Mouse (Mus musculus) hindbrain, embryonic 14.5 days (tissue): ENCODE data around the gene Terb2. TPM values are rescaled to one million over a fixed set of nuclear protein-coding genes. Genes with fewer than 3 reads are reported as not detected.

Experiments
- ATAC-seq: fragments of 200-750 bp; cut with Nextera tagmentation; 2 replicates; pipeline ENCODE4 v1.8.0; 2017; ENCODE audit warnings: moderate number of reproducible peaks, mild to moderate bottlenecking, moderate TSS enrichment, moderate library complexity; ENCODE audit not compliant: low FRiP score
- DNase-seq: peaks from one replicate; pipeline ENCODE4 v3.0.0-alpha.2; 2015; ENCODE audit warnings: low spot score
- H3K27ac ChIP-seq: fragments of 300-500 bp; sonication (generic); 2 replicates; pipeline ENCODE4 v1.5.1; 2014; ENCODE audit warnings: mild to moderate bottlenecking, moderate library complexity
- H3K27me3 ChIP-seq: fragments of 300-500 bp; sonication (generic); 2 replicates; pipeline ENCODE4 v1.6.1; 2014; ENCODE audit warnings: mild to moderate bottlenecking, low read length, mixed read lengths; ENCODE audit not compliant: control insufficient read depth, insufficient read depth
- H3K36me3 ChIP-seq: fragments of 300-500 bp; sonication (generic); replicated peaks from 2 replicates; pipeline ENCODE4 v1.6.1; 2014; ENCODE audit not compliant: control insufficient read depth, insufficient read depth
- H3K4me1 ChIP-seq: fragments of 300-500 bp; sonication (generic); replicated peaks from 2 replicates; pipeline ENCODE4 v1.6.1; 2014; ENCODE audit warnings: antibody characterized with exemption, low read length, mixed read lengths; ENCODE audit not compliant: control insufficient read depth, insufficient read depth
- H3K4me2 ChIP-seq: fragments of 300-500 bp; sonication (generic); replicated peaks from 2 replicates; pipeline ENCODE4 v1.6.1; 2014; ENCODE audit warnings: mild to moderate bottlenecking, moderate library complexity
- H3K4me3 ChIP-seq: fragments of 300-500 bp; sonication (generic); replicated peaks from 2 replicates; pipeline ENCODE4 v1.5.1; 2014; ENCODE audit warnings: mild to moderate bottlenecking, low read length
- H3K9ac ChIP-seq: fragments of 300-500 bp; sonication (generic); 2 replicates; pipeline ENCODE4 v1.6.1; 2014
- H3K9me3 ChIP-seq: fragments of 300-500 bp; sonication (generic); 2 replicates; pipeline ENCODE4 v1.6.1; 2016; ENCODE audit warnings: low read length; ENCODE audit not compliant: control insufficient read depth
- WGBS: fragments of 180-500 bp; shearing (Covaris S2); extraction: QIAGEN DNeasy Blood & Tissue Kit; methylation state at CpG from one replicate; pipeline ENCODE4 v1.1.7; 2014; 5-methylcytosine and 5-hydroxymethylcytosine counted together
- polyA plus RNA-seq: library from polyadenylated mRNA; unstranded; fragments of >200 nt; fragmentation: Nextera tagmentation; extraction: Ambion mirVana; gene quantifications from 2 replicates; pipeline ENCODE4 v1.2.1, GENCODE M21; 2014

The Terb2 gene
- polyA plus RNA-seq, 1 experiment from 2014 or later, result not detected

DNA sequence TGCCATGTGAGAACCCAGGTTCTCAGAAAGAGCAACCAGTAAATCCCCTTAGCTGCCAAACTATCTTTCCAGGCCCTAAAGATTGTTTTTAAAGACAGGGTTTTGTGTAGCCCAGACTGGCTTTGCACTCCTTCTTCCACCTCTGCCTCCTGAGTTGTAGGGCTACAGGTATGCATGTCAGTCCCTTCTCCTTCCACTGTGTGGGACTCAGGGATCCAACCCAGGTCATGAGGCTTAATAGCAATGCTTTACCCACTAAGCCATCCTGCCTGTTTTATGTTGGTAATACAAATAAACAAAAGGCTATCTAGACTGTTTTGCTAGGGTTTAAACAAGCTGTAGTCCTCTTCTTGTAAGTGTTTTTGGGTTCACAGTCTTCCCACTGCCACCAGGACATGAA, 28.5 kb upstream of the Terb2 start:
- Histone ChIP-seq H3K4me1 (no peaks in the 10 kb centered on the region), H3K4me3 (no peak overlapping the region), H3K9ac (no peak overlapping the region), H3K36me3 (no peaks in the 10 kb centered on the region), H3K9me3 (no peaks in the 10 kb centered on the region), H3K27ac (no peak overlapping the region), H3K27me3 (no peaks in the 10 kb centered on the region), H3K4me2 (no peak overlapping the region)
- DNase-seq (no peak), ATAC-seq (no peak)

DNA sequence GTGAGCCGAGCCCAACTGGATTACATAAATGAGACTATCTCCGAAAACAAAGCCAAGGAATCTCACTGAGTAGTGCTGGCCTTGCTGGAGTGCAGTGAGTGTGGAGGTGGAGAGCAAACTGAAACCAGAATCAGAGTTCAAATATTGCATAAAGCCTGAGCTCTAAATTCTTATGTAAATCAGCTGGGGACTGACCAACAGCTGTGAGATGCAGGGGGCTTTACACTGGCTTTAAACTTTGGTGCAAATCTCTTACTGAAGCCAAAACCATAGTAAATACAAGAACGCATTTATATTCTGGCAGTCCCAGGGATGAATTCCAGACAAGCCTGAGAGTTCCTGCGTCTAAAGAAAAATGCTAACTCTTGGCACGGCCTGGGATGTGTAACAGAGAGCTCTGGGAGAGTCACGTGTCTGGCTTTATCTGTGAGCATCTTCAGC, 27.7 kb upstream of the Terb2 start:
- H3K4me3 ChIP-seq, result no peak overlapping the region
- H3K4me2 ChIP-seq, result no peak overlapping the region
- ATAC-seq (no peak), DNase-seq (no peak)
- H3K36me3 ChIP-seq, result no peaks in the 10 kb centered on the region
- H3K9me3 ChIP-seq, result no peaks in the 10 kb centered on the region
- 57% methylated on average over 6 of the region's 6 CpGs for WGBS
- H3K27ac ChIP-seq, result no peak overlapping the region
- no peaks in the 10 kb centered on the region for H3K4me1 ChIP-seq
- no peak overlapping the region for H3K9ac ChIP-seq
- H3K27me3 ChIP-seq, result no peaks in the 10 kb centered on the region

DNA sequence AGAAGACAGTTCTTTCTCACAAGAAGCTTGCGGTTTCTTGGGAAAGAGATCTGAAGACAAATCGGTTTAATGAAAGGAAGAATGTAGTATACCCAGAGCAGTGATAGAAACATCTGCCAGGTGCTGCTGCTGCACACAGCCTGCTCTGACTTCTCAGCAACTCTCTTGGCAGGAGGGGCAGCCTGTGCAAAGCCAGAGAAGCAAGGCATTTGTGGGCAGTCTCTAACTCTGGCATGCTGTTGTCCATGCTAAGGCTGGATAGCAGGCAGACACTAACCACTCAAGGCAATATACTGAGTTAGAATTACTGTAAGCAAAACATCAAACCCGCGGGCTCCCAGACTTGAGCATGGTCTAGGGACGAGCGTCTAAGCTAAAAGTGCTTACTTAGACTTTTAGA, 26.4 kb upstream of the Terb2 start:
- no peak overlapping the region for H3K4me3 ChIP-seq
- WGBS, result 86% methylated on average over 6 of the region's 6 CpGs
- H3K27me3 ChIP-seq, result no peaks in the 10 kb centered on the region
- H3K27ac ChIP-seq, result no peak overlapping the region
- ATAC-seq (no peak), DNase-seq (no peak)
- no peaks in the 10 kb centered on the region for H3K9me3 ChIP-seq
- no peaks in the 10 kb centered on the region for H3K4me1 ChIP-seq
- H3K9ac ChIP-seq, result no peak overlapping the region
- H3K4me2 ChIP-seq, result no peak overlapping the region
- no peaks in the 10 kb centered on the region for H3K36me3 ChIP-seq

DNA sequence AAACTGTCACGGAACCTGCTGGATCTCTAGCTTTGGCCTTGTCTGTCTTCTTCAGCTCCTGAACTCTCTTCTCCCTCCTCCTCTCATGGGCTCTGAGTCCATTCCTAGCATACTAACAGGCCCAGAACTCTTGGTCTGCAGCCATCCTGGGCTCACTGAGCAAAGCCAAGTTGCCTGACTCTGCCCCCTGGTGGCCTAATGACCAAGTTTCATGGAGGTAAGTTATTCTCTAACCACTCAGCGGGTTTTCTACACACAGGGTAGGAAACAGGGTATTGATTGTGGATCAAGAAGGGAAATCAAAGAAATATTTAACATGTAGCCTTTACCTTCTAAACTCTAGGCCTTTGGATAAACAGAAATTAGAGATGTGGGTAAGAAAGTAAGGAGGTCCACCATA, 25.4 kb upstream of the Terb2 start, which contains the start of gene Trim69:
Gene Trim69, plus strand, starts transcription at position 21 of the 400 bp plus-strand sequence.
- H3K36me3 ChIP-seq, result no peaks in the 10 kb centered on the region
- H3K4me1 ChIP-seq, result no peaks in the 10 kb centered on the region
- no peaks in the 10 kb centered on the region for H3K9me3 ChIP-seq
- ATAC-seq (0 out of 2 replicates have a peak, but pooled peaks have one; percentile 34), DNase-seq (peak; percentile 79)
- H3K9ac ChIP-seq, result no peak within 1 kb of the TSS
- no peak within 1 kb of the TSS for H3K4me3 ChIP-seq
- no peak within 1 kb of the TSS for H3K4me2 ChIP-seq
- H3K27ac ChIP-seq, result no peak within 1 kb of the TSS
- 43% methylated on average over 2 of the region's 2 CpGs for WGBS
- H3K27me3 ChIP-seq, result no peaks in the 10 kb centered on the region

- no peak overlapping the region for H3K4me3 ChIP-seq
- 29% methylated on average over 4 of the region's 4 CpGs for WGBS
- H3K4me1 ChIP-seq, result no peaks in the 10 kb centered on the region
- no peaks in the 10 kb centered on the region for H3K27me3 ChIP-seq
- no peak for DNase-seq
- H3K27ac ChIP-seq, result no peak overlapping the region
- no peaks in the 10 kb centered on the region for H3K9me3 ChIP-seq
- H3K4me2 ChIP-seq, result no peak overlapping the region
- H3K36me3 ChIP-seq, result no peaks in the 10 kb centered on the region
- H3K9ac ChIP-seq, result no peak overlapping the region
- ATAC-seq, result no peak
Observed at GRCm38 (mm10) chr2:122161542-122161941, 24.5 kb upstream of the Terb2 start.

DNA sequence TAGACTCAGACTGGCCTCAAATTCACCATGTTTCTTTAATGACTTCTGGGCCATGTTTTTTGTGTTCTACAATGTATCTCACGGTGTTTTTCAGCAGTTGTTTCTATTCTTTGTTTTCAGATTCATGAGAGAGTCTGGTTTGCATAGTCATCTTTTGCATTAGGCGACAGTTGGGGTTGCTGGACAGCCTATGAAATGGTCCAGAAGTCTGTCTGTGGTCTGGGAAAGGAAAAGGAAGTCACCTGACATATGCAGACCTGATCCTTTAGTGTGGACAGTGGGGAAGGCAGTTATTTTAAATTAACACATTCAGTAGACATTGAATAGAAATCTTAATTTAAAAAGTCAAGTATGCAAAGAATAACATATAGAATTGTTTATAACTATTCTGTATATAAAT, 23.5 kb upstream of the Terb2 start:
- H3K36me3 ChIP-seq, result no peaks in the 10 kb centered on the region
- no peaks in the 10 kb centered on the region for H3K27me3 ChIP-seq
- no peak overlapping the region for H3K4me3 ChIP-seq
- ATAC-seq (no peak), DNase-seq (no peak)
- no peaks in the 10 kb centered on the region for H3K9me3 ChIP-seq
- H3K4me2 ChIP-seq, result no peak overlapping the region
- WGBS, result 80% methylated on average over 2 of the region's 2 CpGs
- no peak overlapping the region for H3K9ac ChIP-seq
- H3K27ac ChIP-seq, result no peak overlapping the region
- no peaks in the 10 kb centered on the region for H3K4me1 ChIP-seq

- H3K4me2 ChIP-seq, result no peak overlapping the region
- no peaks in the 10 kb centered on the region for H3K27me3 ChIP-seq
- no peak overlapping the region for H3K9ac ChIP-seq
- DNase-seq (no peak), ATAC-seq (no peak)
- H3K4me1 ChIP-seq, result no peaks in the 10 kb centered on the region
- no peaks in the 10 kb centered on the region for H3K9me3 ChIP-seq
- no peaks in the 10 kb centered on the region for H3K36me3 ChIP-seq
- 84% methylated on average over 13 of the region's 13 CpGs for WGBS
- H3K27ac ChIP-seq, result no peak overlapping the region
- no peak overlapping the region for H3K4me3 ChIP-seq
Observed at GRCm38 (mm10) chr2:122163430-122164195, 22.5 kb upstream of the Terb2 start.

DNA sequence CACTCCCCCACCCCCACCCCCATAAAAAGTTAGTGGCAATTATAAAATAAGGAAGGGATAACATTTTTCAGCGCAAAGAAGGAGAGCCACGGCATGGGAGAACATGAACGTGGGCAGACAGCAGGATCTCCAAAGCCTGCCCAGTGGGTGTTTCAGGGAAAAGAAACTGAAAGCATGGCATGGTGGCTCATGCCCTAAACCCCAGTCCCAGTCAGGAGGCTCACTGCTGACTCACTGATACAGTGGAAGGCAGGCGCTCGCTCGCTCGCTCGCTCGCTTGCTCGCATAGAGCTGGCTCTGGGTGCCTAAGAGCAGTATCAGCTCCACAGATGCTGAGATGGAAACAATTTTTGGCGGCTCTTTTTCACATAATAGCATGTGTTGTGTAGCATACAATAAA, 21.8 kb upstream of the Terb2 start:
- Histone ChIP-seq H3K9me3 (no peaks in the 10 kb centered on the region), H3K27me3 (no peaks in the 10 kb centered on the region), H3K36me3 (no peaks in the 10 kb centered on the region), H3K9ac (no peak overlapping the region), H3K4me2 (no peak overlapping the region), H3K4me1 (no peaks in the 10 kb centered on the region), H3K4me3 (no peak overlapping the region), H3K27ac (no peak overlapping the region)
- 85% methylated on average over 11 of the region's 11 CpGs for WGBS
- no peak for DNase-seq
- no peak for ATAC-seq

DNA sequence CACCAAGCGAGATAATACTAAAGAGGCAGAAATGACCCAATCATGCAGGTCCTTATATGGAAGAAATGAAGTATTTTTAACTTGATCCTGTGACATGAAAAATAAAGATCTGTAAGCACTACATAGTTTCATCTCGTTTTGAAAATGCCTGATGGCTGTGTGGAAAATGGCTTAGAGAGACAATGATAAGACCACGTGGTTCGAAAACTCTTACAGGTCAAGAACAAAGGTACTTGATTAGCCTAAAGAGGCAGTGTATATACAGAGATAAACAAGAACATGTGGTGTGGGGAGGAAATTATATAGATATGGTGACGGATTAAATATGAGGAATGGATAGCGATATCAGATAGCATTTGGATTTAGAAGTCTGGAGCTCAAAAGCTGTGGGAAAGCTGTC, 14.8 kb upstream of the Terb2 start:
- H3K27me3 ChIP-seq, result no peaks in the 10 kb centered on the region
- no peak for ATAC-seq
- H3K4me1 ChIP-seq, result no peaks in the 10 kb centered on the region

GRCm38 (mm10) chr2:122172188-122172587, 13.9 kb upstream of the Terb2 start:
- no peaks in the 10 kb centered on the region for H3K36me3 ChIP-seq
- no peaks in the 10 kb centered on the region for H3K27me3 ChIP-seq
- DNase-seq (peak; percentile 25), ATAC-seq (no peak)
- no peak overlapping the region for H3K4me2 ChIP-seq
- no peak overlapping the region for H3K4me3 ChIP-seq
- no peaks in the 10 kb centered on the region for H3K9me3 ChIP-seq
- no peak overlapping the region for H3K27ac ChIP-seq
- 96% methylated on average over 2 of the region's 2 CpGs for WGBS
- no peak overlapping the region for H3K9ac ChIP-seq
- H3K4me1 ChIP-seq, result no peaks in the 10 kb centered on the region

More for the DNA sequence above, 14.8 kb upstream of the Terb2 start:
- H3K36me3 ChIP-seq, result no peaks in the 10 kb centered on the region
- H3K9me3 ChIP-seq, result no peaks in the 10 kb centered on the region
- no peak overlapping the region for H3K27ac ChIP-seq
- no peak for DNase-seq
- WGBS, result 87% methylated on average over 6 of the region's 6 CpGs
- H3K9ac ChIP-seq, result no peak overlapping the region
- H3K4me3 ChIP-seq, result no peak overlapping the region
- no peak overlapping the region for H3K4me2 ChIP-seq
